Mouse (Mus musculus) midbrain, embryonic 11.5 days (tissue): Measurements from ENCODE around the gene Mpc1. TPM values are rescaled to one million over a fixed set of nuclear protein-coding genes. Genes with fewer than 3 reads are reported as not detected.
"Not testable (repeated sequence)": the region's sequence is repeated elsewhere in the genome, so short reads cannot be mapped to it uniquely, and the experiment has no call there.

ENCODE experiments used
- ATAC-seq: fragments of 200-750 bp; cut with Nextera tagmentation; 2 replicates; pipeline ENCODE4 v1.8.0; 2017; ENCODE audit warnings: moderate TSS enrichment, moderate library complexity; ENCODE audit not compliant: low FRiP score
- DNase-seq: peaks from one replicate; pipeline ENCODE4 v3.0.0; 2015; ENCODE audit warnings: low spot score; ENCODE audit errors: missing footprints
- H3K27ac ChIP-seq: fragments of 300-500 bp; sonication (generic); 2 replicates; pipeline ENCODE4 v1.5.1; 2014; ENCODE audit warnings: low read depth, low read length
- H3K27me3 ChIP-seq: fragments of 300-500 bp; sonication (generic); 2 replicates; pipeline ENCODE4 v1.6.1; 2014; ENCODE audit warnings: mild to moderate bottlenecking, low read length, moderate library complexity, mixed read lengths; ENCODE audit not compliant: control insufficient read depth, insufficient read depth
- H3K36me3 ChIP-seq: fragments of 300-500 bp; sonication (generic); 2 replicates; pipeline ENCODE4 v1.6.1; 2014; ENCODE audit warnings: mild to moderate bottlenecking, low read length, moderate library complexity, mixed read lengths; ENCODE audit not compliant: control insufficient read depth, insufficient read depth
- H3K4me1 ChIP-seq: fragments of 300-500 bp; sonication (generic); 2 replicates; pipeline ENCODE4 v1.6.1; 2014; ENCODE audit warnings: low read length; ENCODE audit not compliant: control insufficient read depth, insufficient read depth
- H3K4me2 ChIP-seq: fragments of 300-500 bp; sonication (generic); 2 replicates; pipeline ENCODE4 v1.6.1; 2014; ENCODE audit warnings: mild to moderate bottlenecking, moderate library complexity
- H3K4me3 ChIP-seq: fragments of 300-500 bp; sonication (generic); 2 replicates; pipeline ENCODE4 v1.5.1; 2014; ENCODE audit warnings: low read depth, low read length
- H3K9ac ChIP-seq: fragments of 300-500 bp; sonication (generic); 2 replicates; pipeline ENCODE4 v1.6.1; 2014; ENCODE audit warnings: low read length
- H3K9me3 ChIP-seq: fragments of 300-500 bp; sonication (generic); 2 replicates; pipeline ENCODE4 v1.6.1; 2016; ENCODE audit warnings: low read length; ENCODE audit not compliant: control insufficient read depth
- WGBS: fragments of 180-500 bp; shearing (Covaris S2); extraction: QIAGEN DNeasy Blood & Tissue Kit; methylation state at CpG from one replicate; pipeline ENCODE4 v1.1.7; 2014; 5-methylcytosine and 5-hydroxymethylcytosine counted together
- polyA plus RNA-seq: library from polyadenylated mRNA; unstranded; fragments of >200 nt; fragmentation: Nextera tagmentation; extraction: Ambion mirVana; gene quantifications from 2 replicates; pipeline ENCODE4 v1.2.1, GENCODE M21; 2014

Gene Mpc1
- polyA plus RNA-seq, 1 experiment from 2014 or later: 100 TPM

DNA sequence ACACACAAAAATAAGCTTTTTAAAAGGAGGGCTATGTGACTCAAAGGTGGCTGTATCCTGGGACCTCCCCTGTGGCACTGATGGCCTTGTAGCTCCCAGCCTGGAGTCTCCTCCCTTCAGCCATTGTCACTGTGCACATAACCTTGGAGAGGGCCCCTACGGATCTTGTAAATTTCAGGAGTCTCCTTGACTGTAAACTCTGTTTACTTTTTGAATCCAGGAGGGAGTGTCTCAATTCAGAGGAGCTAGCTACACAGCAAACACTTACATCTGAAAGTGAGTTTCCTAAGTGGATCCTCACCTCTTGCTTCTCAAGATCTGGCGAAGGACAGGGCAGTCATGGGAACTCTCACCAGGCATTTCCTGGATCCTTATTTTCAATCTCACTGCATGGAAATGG lies 38.6 kb upstream of the Mpc1 start:
- 84% methylated on average over 2 of the region's 2 CpGs for WGBS
- H3K9ac ChIP-seq: no peak overlapping the region
- no peaks in the 10 kb centered on the region for H3K36me3 ChIP-seq
- H3K4me2 ChIP-seq: no peak overlapping the region
- H3K27me3 ChIP-seq: no peaks in the 10 kb centered on the region
- ATAC-seq: no peak
- H3K4me1 ChIP-seq: no peaks in the 10 kb centered on the region
- no peaks in the 10 kb centered on the region for H3K9me3 ChIP-seq
- no peak overlapping the region for H3K4me3 ChIP-seq
- no peak overlapping the region for H3K27ac ChIP-seq
- no peak for DNase-seq

DNA sequence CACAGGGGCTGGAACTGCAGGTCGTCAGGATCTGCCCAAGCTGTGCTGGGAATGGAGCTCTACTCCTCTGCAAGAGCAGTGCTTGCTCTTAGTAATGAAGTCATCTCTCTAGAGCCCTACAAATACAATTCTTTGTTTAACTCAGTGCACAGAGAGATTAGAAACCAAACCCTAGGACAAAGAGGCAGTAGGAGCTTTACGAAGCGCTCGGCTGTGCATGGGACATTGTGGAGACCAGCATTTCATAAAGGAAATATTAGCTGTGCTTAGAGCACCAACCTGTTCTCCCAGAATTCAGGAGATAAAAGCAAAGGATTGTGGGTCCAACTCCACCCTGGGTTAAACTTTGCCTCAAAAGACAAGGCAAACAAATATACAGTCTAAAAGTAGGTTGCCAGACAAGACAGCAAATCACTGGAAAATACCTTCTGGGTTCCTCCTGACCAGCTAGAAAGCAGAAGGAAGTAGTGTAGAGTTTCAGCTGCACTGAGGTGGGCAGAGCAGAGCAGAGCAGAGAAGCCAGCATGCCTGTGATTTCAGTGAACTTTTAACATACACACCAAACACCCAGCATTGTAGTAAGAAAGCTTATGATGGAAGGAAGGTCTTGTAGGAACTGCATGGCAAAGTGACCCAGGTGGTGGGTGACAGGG lies 36.5 kb upstream of the Mpc1 start:
- no peak for ATAC-seq
- Histone ChIP-seq H3K27me3 (no peaks in the 10 kb centered on the region), H3K9ac (no peak overlapping the region), H3K9me3 (no peaks in the 10 kb centered on the region), H3K4me1 (no peaks in the 10 kb centered on the region), H3K27ac (no peak overlapping the region), H3K4me2 (no peak overlapping the region), H3K4me3 (no peak overlapping the region), H3K36me3 (no peaks in the 10 kb centered on the region)
- no peak for DNase-seq
- WGBS: 74% methylated on average over 4 of the region's 4 CpGs

- Histone ChIP-seq H3K27ac (no peak overlapping the region), H3K9ac (no peak overlapping the region), H3K9me3 (no peaks in the 10 kb centered on the region), H3K4me1 (no peaks in the 10 kb centered on the region), H3K36me3 (no peaks in the 10 kb centered on the region), H3K4me2 (no peak overlapping the region), H3K27me3 (no peaks in the 10 kb centered on the region), H3K4me3 (no peak overlapping the region)
- ATAC-seq (no peak), DNase-seq (peak; percentile 68)
- 91% methylated on average over 7 of the region's 7 CpGs for WGBS
These were observed 31.0 kb upstream of the Mpc1 start for GRCm38 (mm10) chr17:8251704-8252103.

DNA sequence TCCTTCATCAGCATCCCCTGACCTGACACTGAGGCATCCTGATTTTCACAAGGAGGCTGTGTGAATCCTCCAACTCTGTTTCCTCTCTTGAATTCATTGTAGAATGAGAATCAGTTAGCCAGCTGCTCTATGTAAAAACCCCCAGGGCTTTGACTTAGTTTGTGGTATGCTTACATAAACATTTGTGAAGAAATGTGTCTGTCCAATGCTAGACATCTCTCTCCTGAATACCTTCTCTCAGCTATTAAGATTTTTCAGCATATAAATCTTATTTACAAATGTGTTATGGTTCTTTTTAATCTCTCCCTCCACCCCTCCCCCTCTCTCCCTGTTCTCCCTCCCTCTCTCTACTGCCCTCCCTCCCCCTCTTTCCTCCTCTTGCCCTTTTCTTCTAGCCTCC lies 28.4 kb upstream of the Mpc1 start:
- Histone ChIP-seq H3K4me2 (no peak overlapping the region), H3K27me3 (no peaks in the 10 kb centered on the region), H3K4me3 (no peak overlapping the region), H3K9ac (no peak overlapping the region), H3K4me1 (no peaks in the 10 kb centered on the region), H3K36me3 (no peaks in the 10 kb centered on the region), H3K27ac (no peak overlapping the region), H3K9me3 (no peaks in the 10 kb centered on the region)
- ATAC-seq (no peak), DNase-seq (peak; percentile 56)

GRCm38 (mm10) chr17:8254914-8255313 lies 27.8 kb upstream of the Mpc1 start:
- no peak overlapping the region for H3K9ac ChIP-seq
- H3K27ac ChIP-seq: no peak overlapping the region
- H3K4me3 ChIP-seq: no peak overlapping the region
- no peaks in the 10 kb centered on the region for H3K9me3 ChIP-seq
- H3K36me3 ChIP-seq: no peaks in the 10 kb centered on the region
- ATAC-seq: no peak
- no peaks in the 10 kb centered on the region for H3K27me3 ChIP-seq
- no peak overlapping the region for H3K4me2 ChIP-seq
- H3K4me1 ChIP-seq: no peaks in the 10 kb centered on the region
- 77% methylated on average over 3 of the region's 3 CpGs for WGBS
- no peak for DNase-seq

- ATAC-seq (no peak), DNase-seq (peak; percentile 64)
- Histone ChIP-seq H3K27ac (no peak overlapping the region), H3K4me1 (no peaks in the 10 kb centered on the region), H3K36me3 (no peaks in the 10 kb centered on the region), H3K9me3 (no peaks in the 10 kb centered on the region), H3K27me3 (no peaks in the 10 kb centered on the region), H3K4me3 (no peak overlapping the region), H3K9ac (no peak overlapping the region), H3K4me2 (no peak overlapping the region)
- 86% methylated on average over 6 of the region's 6 CpGs for WGBS
These were observed 27.1 kb upstream of the Mpc1 start for GRCm38 (mm10) chr17:8255583-8255982.

- Histone ChIP-seq H3K27me3 (no peaks in the 10 kb centered on the region), H3K4me3 (no peak overlapping the region), H3K4me1 (no peaks in the 10 kb centered on the region), H3K27ac (no peak overlapping the region), H3K9me3 (no peaks in the 10 kb centered on the region), H3K36me3 (no peaks in the 10 kb centered on the region), H3K4me2 (no peak overlapping the region), H3K9ac (no peak overlapping the region)
- ATAC-seq (no peak), DNase-seq (no peak)
- 76% methylated on average over 8 of the region's 8 CpGs for WGBS
These were observed 25.7 kb upstream of the Mpc1 start for GRCm38 (mm10) chr17:8256982-8257381.

DNA sequence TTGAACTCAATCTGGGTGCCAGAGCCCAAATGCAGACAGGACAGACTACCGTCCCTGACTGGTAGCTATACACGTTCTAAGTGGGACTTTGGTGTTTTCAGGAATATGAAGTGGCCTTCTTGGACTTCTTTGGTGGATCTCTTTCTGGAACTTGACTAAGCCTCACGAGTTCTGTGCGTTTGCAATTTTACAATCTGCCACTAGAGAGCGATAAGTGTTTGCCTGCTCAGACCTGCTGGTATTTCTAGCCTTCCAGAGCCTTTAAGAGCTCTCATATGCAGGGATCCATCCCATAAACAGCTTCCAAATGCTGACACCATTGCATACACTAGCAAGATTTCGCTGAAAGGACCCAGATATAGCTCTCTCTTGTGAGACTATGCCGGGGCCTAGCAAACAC lies 18.1 kb upstream of the Mpc1 start:
- H3K27ac ChIP-seq, H3K4me2 ChIP-seq, H3K4me3 ChIP-seq, H3K36me3 ChIP-seq, ATAC-seq, H3K9ac ChIP-seq, H3K9me3 ChIP-seq, H3K27me3 ChIP-seq, H3K4me1 ChIP-seq: not testable (repeated sequence)
- WGBS: 17% methylated on average over 7 of the region's 7 CpGs
- DNase-seq: peak; percentile 93

GRCm38 (mm10) chr17:8272054-8272749 lies 10.5 kb upstream of the Mpc1 start:
- H3K9me3 ChIP-seq: no peaks in the 10 kb centered on the region
- DNase-seq (no peak), ATAC-seq (no peak)
- no peak overlapping the region for H3K9ac ChIP-seq
- H3K4me1 ChIP-seq: no peaks in the 10 kb centered on the region
- no peaks in the 10 kb centered on the region for H3K27me3 ChIP-seq
- H3K27ac ChIP-seq: no peak overlapping the region
- no peak overlapping the region for H3K4me2 ChIP-seq
- WGBS: 61% methylated on average over 6 of the region's 6 CpGs
- H3K4me3 ChIP-seq: no peak overlapping the region
- no peaks in the 10 kb centered on the region for H3K36me3 ChIP-seq
